Comparison of ENCODE assay signal across 16 mouse cellular contexts in the genomic region with DNA sequence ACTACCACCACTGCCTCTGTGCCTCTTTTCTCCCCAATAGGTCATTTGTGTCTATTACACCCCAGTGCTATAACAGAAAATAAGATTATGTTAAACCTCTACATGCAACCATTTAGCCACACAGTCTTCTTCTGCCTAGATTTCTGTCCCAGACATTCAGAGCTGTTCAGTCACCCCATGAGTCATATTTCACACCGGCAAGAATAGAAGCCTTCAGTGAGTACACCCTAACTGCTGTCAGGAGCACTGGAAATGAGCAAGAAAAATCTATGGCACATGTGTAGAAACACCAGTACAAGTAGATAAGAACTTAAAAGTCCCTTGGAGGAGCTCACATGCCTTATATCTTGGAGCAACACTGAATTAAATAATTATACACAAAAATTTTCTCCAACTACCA.
"Had no signal": no experiment of that assay in that cellular context is flagged by ENCODE, and none has a peak within 500 bp of the region (broad histone marks: within the 10 kb centered on the region; RNA-seq: fewer than 3 reads in every experiment).

No protein-coding gene starts in this region.

- ATAC-seq: midbrain, embryonic 13.5 days; midbrain, embryonic 15.5 days had no signal

- H3K36me3 ChIP-seq: midbrain, embryonic 13.5 days; midbrain, embryonic 15.5 days; neural tube, embryonic 12.5 days; stomach, embryonic 15.5 days had no signal

- H3K4me3 ChIP-seq: megakaryocyte, embryonic 14.5 days; midbrain, embryonic 13.5 days; midbrain, embryonic 15.5 days; neural tube, embryonic 12.5 days; stomach, embryonic 15.5 days had no signal

- H3K27me3 ChIP-seq: megakaryocyte, embryonic 14.5 days; midbrain, embryonic 13.5 days; midbrain, embryonic 15.5 days; neural tube, embryonic 12.5 days; stomach, embryonic 15.5 days had no signal

- DNase-seq: lung, adult 18-20 months; lung, embryonic 14.5 days; lung, postnatal 14 days; lung, postnatal 36 days; right cerebral cortex, postnatal 25 days; thymus, adult 18-20 months; thymus, postnatal 14 days; thymus, postnatal 36 days had no signal

- H3K27ac ChIP-seq: macrophage; midbrain, embryonic 13.5 days; midbrain, embryonic 15.5 days; neural tube, embryonic 12.5 days; stomach, embryonic 15.5 days; stomach, postnatal 0 days had no signal

- H3K4me1 ChIP-seq: megakaryocyte, embryonic 14.5 days; midbrain, embryonic 13.5 days; midbrain, embryonic 15.5 days; neural tube, embryonic 12.5 days; stomach, embryonic 15.5 days had no signal

- H3K4me2 ChIP-seq: lung, embryonic 14.5 days; midbrain, embryonic 11.5 days; midbrain, embryonic 13.5 days; midbrain, embryonic 15.5 days; neural tube, embryonic 12.5 days; stomach, embryonic 15.5 days had no signal

- H3K9ac ChIP-seq: lung, embryonic 14.5 days; midbrain, embryonic 13.5 days; midbrain, embryonic 15.5 days; neural tube, embryonic 12.5 days; stomach, embryonic 15.5 days had no signal

- H3K9me3 ChIP-seq: megakaryocyte, embryonic 14.5 days; midbrain, embryonic 13.5 days; midbrain, embryonic 15.5 days; neural tube, embryonic 12.5 days; stomach, embryonic 15.5 days had no signal
